Mouse (Mus musculus) myocyte (in vitro differentiated cells): ENCODE results near the gene Rps6ka3.

Source experiments
- CEBPB ChIP-seq: IDR thresholded peaks from 2 replicates; pipeline ENCODE4 v1.6.1; 2011; ENCODE audit warnings: mild to moderate bottlenecking, moderate library complexity; ENCODE audit not compliant: poor library complexity, insufficient read depth, severe bottlenecking
- E2F4 ChIP-seq: IDR thresholded peaks from one replicate; pipeline ENCODE4 v1.6.1; 2011; ENCODE audit warnings: mild to moderate bottlenecking, control low read depth, moderate library complexity; ENCODE audit not compliant: insufficient read depth
- MAX ChIP-seq: IDR thresholded peaks from one replicate; pipeline ENCODE4 v1.6.1; 2011; ENCODE audit warnings: low read depth, mild to moderate bottlenecking, control low read depth
- MYOD1 ChIP-seq, 3 experiments: IDR thresholded peaks; one replicate each; pipeline ENCODE4 v1.6.1; 2011; ENCODE audit warnings: control low read depth in 2 of 3, low read depth in 2 of 3, mild to moderate bottlenecking in 2 of 3, moderate library complexity in 1 of 3; ENCODE audit not compliant: insufficient read length in 2 of 3, control insufficient read depth in 1 of 3
- MYOG ChIP-seq, 3 experiments: IDR thresholded peaks; one replicate each; pipeline ENCODE4 v1.6.1; 2011; ENCODE audit warnings: control low read depth in 2 of 3, low read depth in 2 of 3, mild to moderate bottlenecking in 2 of 3; ENCODE audit not compliant: insufficient read length in 2 of 3, control insufficient read depth in 1 of 3, insufficient read depth in 1 of 3
- POLR2A ChIP-seq: IDR thresholded peaks from one replicate; pipeline ENCODE4 v1.6.1; 2011; ENCODE audit warnings: low read depth, mild to moderate bottlenecking, control low read depth, moderate library complexity; ENCODE audit not compliant: insufficient read length
- POLR2AphosphoS2 ChIP-seq: IDR thresholded peaks from one replicate; pipeline ENCODE4 v1.6.1; 2011; ENCODE audit warnings: low read depth, control low read depth; ENCODE audit not compliant: insufficient read length
- REST ChIP-seq: IDR thresholded peaks from one replicate; pipeline ENCODE4 v1.6.1; 2011; ENCODE audit warnings: mild to moderate bottlenecking, control low read depth, moderate library complexity; ENCODE audit not compliant: insufficient read depth, insufficient read length
- SRF ChIP-seq: IDR thresholded peaks from one replicate; pipeline ENCODE4 v1.6.1; 2011; ENCODE audit warnings: low read depth; ENCODE audit not compliant: control insufficient read depth, insufficient read length
- TCF12 ChIP-seq: IDR thresholded peaks from one replicate; pipeline ENCODE4 v1.6.1; 2011; ENCODE audit warnings: mild to moderate bottlenecking, control low read depth; ENCODE audit not compliant: poor library complexity, insufficient read depth, severe bottlenecking
- TCF3 ChIP-seq: IDR thresholded peaks from one replicate; pipeline ENCODE4 v1.6.1; 2011; ENCODE audit warnings: low read depth, control low read depth; ENCODE audit not compliant: insufficient read length
- USF1 ChIP-seq: IDR thresholded peaks from one replicate; pipeline ENCODE4 v1.6.1; 2011; ENCODE audit warnings: low read depth, mild to moderate bottlenecking, control low read depth, moderate library complexity

GRCm38 (mm10) chrX:159169200-159169599 lies 40.9 kb upstream of the Rps6ka3 start:
- TF ChIP-seq POLR2A: no peak
- TF ChIP-seq USF1: no peak
- no peak for TF ChIP-seq E2F4
- TF ChIP-seq TCF12: no peak
- TF ChIP-seq CEBPB: no peak
- no peak for TF ChIP-seq TCF3
- TF ChIP-seq SRF: no peak
- TF ChIP-seq MYOG (IDR thresholded peaks at IDR 0.05; ENCODE audit: control insufficient read depth in 1 of 3, insufficient read depth in 1 of 3, insufficient read length in 2 of 3, low read depth in 2 of 3): no peak
- TF ChIP-seq POLR2AphosphoS2: no peak
- TF ChIP-seq MAX: no peak
- no peak for TF ChIP-seq MYOD1 (IDR thresholded peaks at IDR 0.05; ENCODE audit: control insufficient read depth in 1 of 3, insufficient read length in 2 of 3, low read depth in 2 of 3)
- TF ChIP-seq REST: no peak
